Mouse (Mus musculus) hindlimb bud, embryonic 11.5 days (tissue): ENCODE results near the gene Pcyt1b.

Experiments
- DNase-seq: peaks from one replicate; pipeline ENCODE4 v3.0.0-alpha.2; 2012; ENCODE audit warnings: low read depth, low spot score; ENCODE audit errors: extremely low spot score

Pcyt1b gene

DNA sequence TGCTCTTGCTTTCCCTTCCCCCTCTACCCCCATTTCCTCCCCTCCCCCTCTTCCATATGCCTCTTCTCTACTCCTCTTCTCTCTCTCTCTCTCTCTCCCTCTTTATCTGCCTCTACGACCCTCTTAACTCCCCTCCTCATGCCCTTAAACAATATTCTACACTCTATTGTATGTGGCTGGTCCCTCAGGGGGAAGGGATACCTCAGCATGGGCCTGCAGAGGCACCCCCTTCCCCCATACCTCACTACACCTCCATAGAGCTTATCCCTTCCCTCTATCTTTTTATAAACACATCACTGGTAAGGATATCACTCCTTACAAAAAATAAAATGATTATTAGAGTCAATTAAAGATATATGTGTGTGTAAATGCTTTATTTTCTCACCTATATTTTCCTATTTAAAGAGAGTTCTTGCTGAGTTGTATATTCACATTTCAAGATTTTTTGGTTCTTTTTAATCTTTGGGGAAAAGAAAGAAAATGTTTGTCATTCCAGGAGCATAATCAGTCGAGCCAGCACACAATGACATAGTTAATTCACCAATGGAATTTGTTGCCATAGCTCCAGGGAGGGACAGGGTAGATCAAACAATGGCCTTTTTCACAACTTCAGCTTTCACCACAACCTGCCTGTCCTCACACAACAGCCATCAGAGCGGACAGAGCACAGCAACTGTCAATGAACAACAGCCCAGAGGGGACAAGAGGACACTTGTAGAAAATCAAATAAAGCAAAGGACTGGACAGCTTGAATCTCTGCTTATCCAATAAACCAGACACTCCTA, at the start of gene Pcyt1b:
Pcyt1b (plus strand) TSS at position 646 of the 785 bp plus-strand sequence.
- DNase-seq = no peak

DNA sequence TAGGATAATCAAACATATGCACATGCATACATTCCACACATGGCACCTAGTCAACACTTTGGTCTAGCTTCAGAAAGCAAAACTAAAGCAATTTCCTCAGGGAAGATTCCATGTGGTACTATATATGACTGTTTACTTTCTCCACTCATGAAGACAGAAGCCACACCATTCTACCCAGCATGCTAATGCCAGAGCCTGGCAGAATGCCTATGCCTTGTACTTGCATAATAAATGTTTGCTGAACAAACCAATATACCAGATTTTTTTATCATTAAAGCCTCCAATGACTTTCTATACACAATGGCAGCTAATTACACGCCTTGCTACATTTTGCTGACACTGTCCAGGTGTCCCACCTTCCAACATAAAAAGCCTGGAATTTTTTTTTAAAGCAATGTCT, 24.4 kb upstream of the Pcyt1b start:
- no peak for DNase-seq

- peak; percentile 49 for DNase-seq
These were observed 22.8 kb upstream of the Pcyt1b start, which contains the start of gene Pola1 for GRCm38 (mm10) chrX:93631657-93632449. Pola1 (minus strand) TSS chrX:93632155.

- DNase-seq = no peak
These were observed 19.7 kb upstream of the Pcyt1b start for GRCm38 (mm10) chrX:93634861-93635375.

GRCm38 (mm10) chrX:93643600-93643999, 11.1 kb upstream of the Pcyt1b start:
- DNase-seq = no peak

DNA sequence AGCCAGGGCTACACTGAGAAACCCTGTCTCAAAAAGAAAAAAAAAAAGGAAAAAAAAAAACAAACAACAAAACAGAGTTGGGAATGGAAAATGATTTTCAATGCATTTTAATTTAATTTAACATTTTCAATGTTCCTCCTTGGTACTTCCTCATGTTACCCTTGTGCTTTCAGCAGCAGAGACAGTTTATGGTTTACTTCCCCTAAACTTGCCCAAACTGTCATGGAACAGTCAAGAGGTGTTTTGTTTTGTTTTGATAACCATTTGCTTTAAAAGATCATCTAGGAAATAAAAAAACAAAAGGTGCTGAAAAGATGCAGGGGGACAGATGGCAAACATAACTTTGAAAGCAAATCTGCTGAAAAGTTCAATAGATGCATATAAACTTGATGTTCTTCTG, 10.6 kb upstream of the Pcyt1b start:
- DNase-seq = no peak

DNA sequence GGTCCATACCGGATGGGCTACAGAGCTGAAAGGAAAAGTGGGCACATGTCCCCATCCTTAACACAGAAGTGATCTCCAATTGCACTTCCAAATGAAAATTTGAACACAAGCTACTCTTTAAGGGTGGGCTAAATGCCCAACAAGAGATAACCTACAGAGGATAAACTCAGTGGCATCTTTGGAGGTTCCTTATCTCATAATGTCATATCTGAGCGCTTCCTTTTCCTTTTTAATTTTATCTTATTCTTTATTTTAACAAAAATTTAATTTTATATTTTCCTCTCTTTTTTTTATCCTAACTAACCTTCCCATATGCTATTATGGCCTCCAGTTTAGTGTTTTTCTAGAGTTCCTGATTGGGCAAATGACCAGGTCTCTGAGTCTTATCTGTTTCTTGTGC, 3.9 kb upstream of the Pcyt1b start:
- DNase-seq = no peak

GRCm38 (mm10) chrX:93655153-93655552, 490 bp downstream of the Pcyt1b start:
- no peak for DNase-seq

- DNase-seq = no peak
These were observed 9.4 kb downstream of the Pcyt1b start for GRCm38 (mm10) chrX:93663919-93664586.

GRCm38 (mm10) chrX:93664787-93665186, 10.1 kb downstream of the Pcyt1b start:
- DNase-seq = no peak

- DNase-seq = no peak
These were observed 19.8 kb downstream of the Pcyt1b start for GRCm38 (mm10) chrX:93674432-93674831.

DNA sequence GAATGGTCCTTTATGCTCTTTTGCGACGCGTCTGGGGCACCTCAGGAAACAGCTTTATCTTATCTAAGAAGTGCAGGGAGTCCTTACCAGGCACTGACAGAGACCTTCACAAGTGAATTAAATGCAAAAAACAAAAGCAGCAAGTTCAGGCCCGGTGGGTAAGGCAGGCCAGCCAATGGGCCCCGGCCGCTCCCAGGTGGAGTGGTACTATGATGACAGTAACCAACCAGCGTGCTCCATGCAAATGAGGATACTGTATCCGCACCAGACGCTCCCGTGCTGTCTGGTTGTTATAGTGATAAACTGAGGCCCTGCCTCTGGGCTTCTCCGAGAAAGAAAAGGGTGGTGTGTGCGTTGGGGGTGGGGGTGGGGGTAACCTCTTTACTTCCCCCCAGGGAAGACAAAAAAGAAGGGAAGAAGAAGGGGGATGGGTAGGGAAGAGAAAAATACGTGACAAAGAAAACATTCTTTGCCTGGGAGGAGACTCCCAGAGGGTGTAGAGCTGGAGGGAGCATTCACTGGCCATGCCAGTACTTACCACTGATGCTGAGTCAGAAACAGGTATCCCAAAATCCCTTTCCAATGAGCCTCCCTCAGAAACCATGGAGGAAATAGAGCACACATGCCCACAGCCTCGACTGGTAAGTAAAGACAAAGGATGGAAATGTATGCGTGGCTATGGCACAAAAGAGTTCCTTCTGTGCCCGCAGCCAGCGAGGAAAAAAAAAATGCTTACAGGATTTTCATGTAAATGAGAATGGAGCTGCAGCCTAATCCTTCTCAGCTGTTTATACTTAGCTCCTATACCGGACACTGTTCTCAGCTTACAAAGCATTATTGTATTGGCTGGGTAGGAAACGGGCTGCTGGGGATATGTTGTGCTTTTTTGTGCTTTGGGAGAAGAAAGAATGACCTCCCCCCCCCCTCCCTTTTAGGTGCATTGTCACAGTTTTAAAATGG, 20.5 kb downstream of the Pcyt1b start:
- no peak for DNase-seq

GRCm38 (mm10) chrX:93676228-93676627, 21.6 kb downstream of the Pcyt1b start:
- DNase-seq = no peak

- no peak for DNase-seq
These were observed 34.6 kb downstream of the Pcyt1b start for GRCm38 (mm10) chrX:93689287-93689686.

DNA sequence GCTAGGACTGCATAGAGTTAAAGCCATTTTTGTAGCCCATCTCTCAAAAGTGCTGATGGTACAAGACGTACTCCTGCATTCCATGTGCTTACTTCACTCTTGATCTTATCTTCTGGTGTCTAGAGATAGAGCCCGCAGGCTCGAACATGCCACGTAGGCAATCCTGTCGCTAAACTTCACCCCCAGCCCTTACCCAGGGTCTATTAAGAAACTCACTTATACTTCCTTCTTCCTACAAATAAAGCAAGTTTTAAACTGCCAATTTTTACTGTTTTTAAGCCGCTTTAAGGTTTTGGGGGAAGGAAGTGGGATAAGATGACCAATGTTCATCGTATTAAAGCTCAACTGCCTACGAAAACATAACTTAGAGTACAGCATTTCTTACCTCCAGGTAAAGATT, 36.0 kb downstream of the Pcyt1b start:
- DNase-seq = no peak

- no peak for DNase-seq
These were observed 42.9 kb downstream of the Pcyt1b start for GRCm38 (mm10) chrX:93697596-93697995.

DNA sequence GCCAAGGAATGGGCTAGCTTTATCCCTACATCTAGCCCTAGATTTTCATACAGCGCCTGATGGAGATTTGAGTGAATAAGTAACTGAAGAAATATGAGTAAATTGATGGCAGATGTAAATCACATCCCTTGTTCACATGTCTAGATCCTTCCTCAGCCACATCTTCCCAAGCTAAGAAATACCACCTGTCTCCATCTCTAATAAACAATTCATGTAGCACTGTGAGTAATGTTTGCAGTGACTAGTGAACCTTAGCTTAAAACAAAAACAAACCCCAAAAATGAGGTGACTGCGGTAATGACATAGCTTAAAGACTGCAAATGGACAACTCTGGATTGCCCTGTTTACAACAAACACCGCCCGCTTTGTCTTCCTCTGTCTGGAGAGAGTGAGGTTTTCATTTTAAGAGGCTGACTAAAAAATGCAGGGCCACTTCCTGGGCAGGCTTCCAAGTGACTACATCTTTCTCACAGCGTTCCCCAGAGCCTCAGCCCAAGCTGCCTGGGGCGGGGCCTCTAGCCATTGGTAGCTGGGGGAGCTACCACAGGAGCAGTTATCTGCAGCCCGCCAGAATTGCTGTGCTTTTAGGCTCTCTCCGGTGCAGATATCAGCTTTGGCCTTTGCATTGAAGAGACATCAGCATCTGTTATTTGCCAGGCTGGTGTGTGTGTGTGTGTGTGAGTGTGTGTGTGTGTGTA, 46.0 kb downstream of the Pcyt1b start:
- no peak for DNase-seq

DNA sequence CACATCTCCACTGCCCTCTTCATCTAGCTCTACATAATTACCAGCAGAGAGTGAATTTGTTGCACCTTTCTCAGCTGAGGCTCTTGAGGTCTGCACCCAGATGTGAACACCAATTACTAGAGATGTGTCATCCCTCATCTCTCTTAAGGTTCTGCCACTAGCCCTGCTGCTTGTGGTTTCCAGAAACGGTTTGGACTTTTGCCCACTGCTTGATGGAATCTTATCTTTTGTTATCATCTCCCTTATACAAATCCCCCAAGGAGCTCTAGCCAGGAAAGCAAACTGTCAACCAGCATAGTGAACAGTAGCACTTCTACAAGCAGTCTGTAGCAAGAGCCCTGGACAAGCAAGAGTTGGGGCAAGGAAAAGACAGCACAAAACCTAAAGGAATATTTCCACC, 57.9 kb downstream of the Pcyt1b start:
- DNase-seq = no peak

DNA sequence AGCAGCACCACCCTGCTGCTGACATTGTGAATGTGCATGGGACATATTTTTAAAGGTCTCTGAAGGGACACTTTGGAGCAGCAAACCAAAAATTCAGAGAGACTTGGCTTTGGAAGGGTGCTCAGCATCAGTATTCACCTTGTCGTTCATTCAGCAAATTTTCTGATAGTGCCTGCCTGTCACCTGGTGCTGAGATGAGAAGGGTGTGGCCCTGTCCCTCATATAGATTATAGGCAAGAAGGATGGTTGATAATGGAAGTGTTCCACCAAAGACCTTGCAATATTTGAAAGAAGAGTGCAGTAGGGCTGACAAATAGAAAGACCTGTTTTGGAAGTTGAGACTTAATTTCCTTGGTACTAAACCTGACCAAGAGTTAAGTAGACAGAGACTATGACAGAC, 74.9 kb downstream of the Pcyt1b start:
- no peak for DNase-seq

DNA sequence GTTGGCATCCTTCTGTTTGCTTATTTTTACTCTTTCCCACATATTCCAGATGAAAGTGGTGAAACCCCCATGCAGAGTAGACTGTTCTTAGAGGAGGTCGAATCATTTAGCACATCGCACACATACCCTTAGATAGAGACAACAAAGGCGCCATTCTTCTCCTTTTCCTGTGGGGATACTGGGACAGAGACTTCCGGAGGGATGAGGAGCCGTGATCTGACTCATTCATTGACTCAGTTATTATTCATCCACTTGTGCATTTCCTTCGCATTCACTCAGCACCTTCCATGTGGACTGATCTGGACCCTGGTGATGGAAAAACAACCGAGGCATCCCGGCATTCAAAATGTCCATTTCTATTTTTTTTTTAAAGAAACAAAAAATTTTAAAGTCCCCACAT, 76.2 kb downstream of the Pcyt1b start:
- DNase-seq = no peak
